Mouse (Mus musculus): ENCODE results near the gene Traf6. TPM values are rescaled to one million over a fixed set of nuclear protein-coding genes. Genes with fewer than 3 reads are reported as not detected.

Traf6 gene
- 25.9 TPM for polyA plus RNA-seq (2017; shearing (Covaris generic))

GRCm38 (mm10) chr2:101678236-101679021 lies at the start of gene Traf6:
TSS of gene Traf6 (plus strand) at chr2:101678429.

GRCm38 (mm10) chr2:101649114-101649671 lies 29.0 kb upstream of the Traf6 start, which contains the start of the genes Rag1 and B230118H07Rik:
TSS of gene Rag1 (minus strand) at chr2:101649501.
TSS of gene B230118H07Rik (minus strand) at chr2:101649532.

Other genes starting within 250 kb of the Traf6 start
- gene Rag2, start 53.7 kb upstream of the Traf6 start, polyA plus RNA-seq (2017; shearing (Covaris generic)): not detected
- 0.07 TPM for gene Rag1, start 28.9 kb upstream of the Traf6 start, polyA plus RNA-seq (2017; shearing (Covaris generic))
- not detected for gene B230118H07Rik, start 28.9 kb upstream of the Traf6 start, polyA plus RNA-seq (2017; shearing (Covaris generic))
- 0.16 TPM for gene Prr5l, start 204.6 kb downstream of the Traf6 start, polyA plus RNA-seq (2017; shearing (Covaris generic))
- 11.5 TPM for gene Commd9, start 207.8 kb downstream of the Traf6 start, polyA plus RNA-seq (2017; shearing (Covaris generic))